Mouse (Mus musculus) forebrain, embryonic 16.5 days (tissue): ENCODE results near the gene Prkd1. TPM values are rescaled to one million over a fixed set of nuclear protein-coding genes. Genes with fewer than 3 reads are reported as not detected.

ENCODE experiments used
- ATAC-seq: fragments of 200-750 bp; cut with Nextera tagmentation; 2 replicates; pipeline ENCODE4 v1.8.0; 2017; ENCODE audit warnings: mild to moderate bottlenecking, moderate library complexity
- H3K27ac ChIP-seq: fragments of 300-500 bp; sonication (generic); 2 replicates; pipeline ENCODE4 v1.5.1; 2014; ENCODE audit warnings: low read length, control low read depth
- H3K27me3 ChIP-seq: fragments of 300-500 bp; sonication (generic); replicated peaks from 2 replicates; pipeline ENCODE4 v1.6.1; 2014; ENCODE audit warnings: low read length; ENCODE audit not compliant: control insufficient read depth, insufficient read depth
- H3K36me3 ChIP-seq: fragments of 300-500 bp; sonication (generic); 2 replicates; pipeline ENCODE4 v1.6.1; 2014; ENCODE audit not compliant: control insufficient read depth, insufficient read depth
- H3K4me1 ChIP-seq: fragments of 300-500 bp; sonication (generic); replicated peaks from 2 replicates; pipeline ENCODE4 v1.6.1; 2014; ENCODE audit warnings: low read length; ENCODE audit not compliant: control insufficient read depth, insufficient read depth
- H3K4me2 ChIP-seq: fragments of 300-500 bp; sonication (generic); 2 replicates; pipeline ENCODE4 v1.6.1; 2014; ENCODE audit warnings: mild to moderate bottlenecking, low read length, control low read depth
- H3K4me3 ChIP-seq: fragments of 300-500 bp; sonication (generic); replicated peaks from 2 replicates; pipeline ENCODE4 v1.5.1; 2014; ENCODE audit warnings: mild to moderate bottlenecking, low read length, control low read depth
- H3K9ac ChIP-seq: fragments of 300-500 bp; sonication (generic); replicated peaks from 2 replicates; pipeline ENCODE4 v1.6.1; 2014; ENCODE audit warnings: low read depth, low read length, control low read depth
- H3K9me3 ChIP-seq: fragments of 300-500 bp; sonication (generic); 2 replicates; pipeline ENCODE4 v1.6.1; 2016; ENCODE audit warnings: low read length; ENCODE audit not compliant: control insufficient read depth
- WGBS: fragments of 180-500 bp; shearing (Covaris S2); extraction: QIAGEN DNeasy Blood & Tissue Kit; methylation state at CpG from one replicate; pipeline ENCODE4 v1.1.7; 2014; 5-methylcytosine and 5-hydroxymethylcytosine counted together
- polyA plus RNA-seq: library from polyadenylated mRNA; unstranded; fragments of >200 nt; fragmentation: Nextera tagmentation; extraction: Ambion mirVana; gene quantifications from 2 replicates; pipeline ENCODE4 v1.2.1, GENCODE M21; 2015

Gene Prkd1
- polyA plus RNA-seq, 1 experiment from 2014 or later: 4.9 TPM

- no peak overlapping the region for H3K4me3 ChIP-seq
- H3K9ac ChIP-seq: no peak overlapping the region
- peak; percentile 75 for ATAC-seq
- no peaks in the 10 kb centered on the region for H3K9me3 ChIP-seq
- no peak overlapping the region for H3K4me2 ChIP-seq
- H3K27me3 ChIP-seq: no peaks in the 10 kb centered on the region
- no peaks in the 10 kb centered on the region for H3K4me1 ChIP-seq
- H3K27ac ChIP-seq: no peak overlapping the region
- H3K36me3 ChIP-seq: no peaks in the 10 kb centered on the region
Measured at GRCm38 (mm10) chr12:50314634-50315033, 334.3 kb downstream of the Prkd1 start.

- H3K27ac ChIP-seq: no peak overlapping the region
- WGBS: 86% methylated on average over 3 of the region's 3 CpGs
- no peak overlapping the region for H3K4me3 ChIP-seq
- no peak for ATAC-seq
- H3K4me2 ChIP-seq: no peak overlapping the region
- H3K4me1 ChIP-seq: no peaks in the 10 kb centered on the region
- H3K9me3 ChIP-seq: no peaks in the 10 kb centered on the region
- no peak overlapping the region for H3K9ac ChIP-seq
- no peaks in the 10 kb centered on the region for H3K36me3 ChIP-seq
- no peaks in the 10 kb centered on the region for H3K27me3 ChIP-seq
Measured at GRCm38 (mm10) chr12:50309276-50309675, 339.6 kb downstream of the Prkd1 start.

GRCm38 (mm10) chr12:50301334-50301733, 347.6 kb downstream of the Prkd1 start:
- WGBS: 16% methylated on average over 1 of the region's 1 CpGs
- peaks cover 3% of the 10 kb centered on the region for H3K4me1 ChIP-seq

GRCm38 (mm10) chr12:50296067-50296466, 352.8 kb downstream of the Prkd1 start:
- peaks cover 5% of the 10 kb centered on the region for H3K4me1 ChIP-seq
- no peaks in the 10 kb centered on the region for H3K36me3 ChIP-seq
- no peak overlapping the region for H3K4me2 ChIP-seq
- H3K9me3 ChIP-seq: no peaks in the 10 kb centered on the region
- WGBS: 25% methylated on average over 2 of the region's 2 CpGs
- no peak overlapping the region for H3K4me3 ChIP-seq
- peak; percentile 47; the same call in 1 of the 2 replicates for ATAC-seq
- no peaks in the 10 kb centered on the region for H3K27me3 ChIP-seq
- no peak overlapping the region for H3K9ac ChIP-seq
- H3K27ac ChIP-seq: no peak overlapping the region

More at GRCm38 (mm10) chr12:50301334-50301733, 347.6 kb downstream of the Prkd1 start:
- H3K9me3 ChIP-seq: no peaks in the 10 kb centered on the region
- H3K27ac ChIP-seq: no peak overlapping the region
- no peak overlapping the region for H3K4me3 ChIP-seq
- H3K27me3 ChIP-seq: no peaks in the 10 kb centered on the region
- ATAC-seq: peak; percentile 93
- H3K36me3 ChIP-seq: no peaks in the 10 kb centered on the region
- H3K4me2 ChIP-seq: no peak overlapping the region
- H3K9ac ChIP-seq: no peak overlapping the region

GRCm38 (mm10) chr12:50295549-50295948, 353.3 kb downstream of the Prkd1 start:
- H3K4me2 ChIP-seq: no peak overlapping the region
- WGBS: 0% methylated on average over 2 of the region's 2 CpGs
- H3K36me3 ChIP-seq: no peaks in the 10 kb centered on the region
- H3K4me1 ChIP-seq: peaks cover 5% of the 10 kb centered on the region
- no peak overlapping the region for H3K27ac ChIP-seq
- peak; percentile 97 for ATAC-seq
- no peak overlapping the region for H3K9ac ChIP-seq
- H3K27me3 ChIP-seq: no peaks in the 10 kb centered on the region
- H3K9me3 ChIP-seq: no peaks in the 10 kb centered on the region
- H3K4me3 ChIP-seq: no peak overlapping the region

- H3K27me3 ChIP-seq: no peaks in the 10 kb centered on the region
- ATAC-seq: no peak
- no peaks in the 10 kb centered on the region for H3K9me3 ChIP-seq
- H3K36me3 ChIP-seq: no peaks in the 10 kb centered on the region
- no peak overlapping the region for H3K4me2 ChIP-seq
- H3K9ac ChIP-seq: no peak overlapping the region
- H3K27ac ChIP-seq: no peak overlapping the region
- no peak overlapping the region for H3K4me3 ChIP-seq
- WGBS: 82% methylated on average over 3 of the region's 3 CpGs
- H3K4me1 ChIP-seq: 0 out of 2 replicates have a peak, but pooled peaks cover 2% of the 10 kb centered on the region
Measured at GRCm38 (mm10) chr12:50292834-50293233, 356.1 kb downstream of the Prkd1 start.
